Mouse (Mus musculus) testis, adult 2 months (tissue): ENCODE results near the gene Enah.

Experiments
- CTCF ChIP-seq: fragments of 200-500 bp; IDR thresholded peaks from 2 replicates; pipeline ENCODE4 v1.5.1; 2012; ENCODE audit warnings: low read depth, mild to moderate bottlenecking, inconsistent platforms, low read length, moderate library complexity; ENCODE audit not compliant: control insufficient read depth, insufficient read depth, insufficient replicate concordance
- POLR2A ChIP-seq: fragments of 200-500 bp; IDR thresholded peaks from 2 replicates; pipeline ENCODE4 v1.6.1; 2012; ENCODE audit warnings: low read depth, mild to moderate bottlenecking, inconsistent platforms, low read length, moderate library complexity; ENCODE audit not compliant: control insufficient read depth

DNA sequence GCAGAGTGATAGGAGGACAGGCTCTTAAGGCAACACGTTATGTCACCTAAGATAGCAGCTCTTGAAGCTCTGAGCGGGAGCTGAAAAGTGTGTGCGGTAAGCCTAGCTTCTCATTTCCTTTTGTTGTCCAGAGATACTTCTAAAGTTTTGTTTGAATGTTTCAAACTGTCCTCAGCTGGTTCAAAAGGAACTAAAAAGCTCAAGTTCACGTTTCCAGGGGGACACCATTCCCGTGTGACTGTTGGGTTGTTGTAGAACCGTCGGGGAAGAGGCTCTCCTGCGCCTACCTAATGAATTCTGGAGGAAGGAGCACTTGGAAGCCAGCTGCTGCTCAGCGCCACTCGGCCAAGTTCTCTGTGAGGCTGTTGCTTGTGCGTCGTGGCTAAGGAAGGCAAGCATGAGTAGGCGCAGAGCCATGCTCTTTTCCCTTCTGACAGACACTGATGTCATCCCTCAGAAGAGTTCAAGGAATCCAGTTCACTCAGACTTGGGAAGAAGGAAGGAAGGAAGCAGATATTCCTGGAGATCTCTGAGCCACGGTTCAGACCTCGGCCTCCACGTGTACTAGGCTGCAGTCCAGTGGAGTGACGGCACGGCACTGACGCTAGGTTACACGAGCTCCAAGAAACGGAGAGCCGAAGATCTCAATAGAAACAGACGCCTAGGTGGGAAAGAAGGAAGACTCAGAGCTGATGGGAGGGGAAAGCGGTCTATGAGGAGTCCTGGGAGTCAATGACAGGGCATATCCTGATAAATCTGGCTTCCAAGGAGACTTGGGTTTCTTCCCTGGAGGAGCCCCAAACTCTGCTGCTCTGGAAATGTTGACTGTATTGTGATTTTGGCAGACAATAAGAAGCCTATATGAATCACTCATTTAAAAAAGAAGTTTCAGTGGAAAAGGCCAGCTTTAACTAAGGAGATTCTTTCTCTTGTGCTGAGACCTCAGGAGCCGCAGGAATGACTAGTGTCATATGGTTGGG lies 8.7 kb upstream of the Enah start:
- TF ChIP-seq POLR2A (no peak), CTCF (no peak)
